8 mouse cellular contexts compared by ENCODE assay signal in the genomic region with DNA sequence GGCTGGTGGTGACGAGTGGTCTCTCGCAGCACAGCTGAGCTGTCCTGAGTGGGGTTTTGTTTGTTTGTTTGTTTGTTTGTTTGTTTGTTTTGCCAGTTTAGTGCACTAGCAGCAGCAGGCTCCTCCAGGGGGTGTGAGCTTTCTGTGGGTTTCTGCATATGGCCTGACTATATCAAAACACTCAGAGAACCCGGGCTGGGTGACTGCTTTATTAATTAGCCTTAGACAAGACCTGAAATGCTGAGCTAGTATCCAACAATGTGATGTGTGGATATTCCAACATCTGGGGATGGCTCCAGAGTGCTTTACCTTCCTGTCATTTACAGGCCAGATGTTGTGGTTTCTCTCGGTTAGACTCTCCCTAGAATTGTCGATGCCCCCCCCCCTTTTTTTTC. TPM values are rescaled to one million over a fixed set of nuclear protein-coding genes. Genes with fewer than 3 reads are reported as not detected.
DNase-seq lines count a peak whose midpoint lies in the region; ATAC-seq and TF ChIP-seq lines count a peak whose summit lies in the region.

No protein-coding gene starts in this region.

- 0 out of 2 replicates have a peak, but pooled peaks cover 4% of the 10 kb centered on the region for H3K27me3 ChIP-seq in heart, embryonic 12.5 days (replicated peaks)
- H3K27me3 ChIP-seq in G1E (ENCODE audit: insufficient read depth, low read length), result no peaks in the 10 kb centered on the region
- H3K27me3 ChIP-seq in hindbrain, embryonic 10.5 days (ENCODE audit: insufficient read depth, poor library complexity, severe bottlenecking), result peaks cover 38% of the 10 kb centered on the region
- H3K27me3 ChIP-seq in megakaryocyte, embryonic 14.5 days (replicated peaks), result peaks cover 19% of the 10 kb centered on the region

- peak overlapping the region; percentile 97 for H3K4me2 ChIP-seq in heart, embryonic 12.5 days

- H3K4me3 ChIP-seq in heart, embryonic 12.5 days, result peak overlapping the region; percentile 73
- peak overlapping the region; percentile 17; the same call in 1 of the 2 replicates for H3K4me3 ChIP-seq in G1E (ENCODE audit: low read depth, low read length)
- peak overlapping the region; percentile 80 for H3K4me3 ChIP-seq in hindbrain, embryonic 10.5 days
- H3K4me3 ChIP-seq in megakaryocyte, embryonic 14.5 days (replicated peaks), result peak overlapping the region; percentile 94

- H3K27ac ChIP-seq in heart, embryonic 12.5 days (ENCODE audit: poor library complexity, severe bottlenecking), result no peak overlapping the region
- H3K27ac ChIP-seq in hindbrain, embryonic 10.5 days, result no peak overlapping the region

- ATAC-seq in heart, embryonic 12.5 days (ENCODE audit: insufficient number of reproducible peaks, low FRiP score), result no peak; the same call in 1 of the 2 replicates
- no peak for ATAC-seq in G1E (ENCODE audit: extremely low read depth, insufficient number of reproducible peaks, low FRiP score, poor library complexity, severe bottlenecking)

- H3K4me1 ChIP-seq in heart, embryonic 12.5 days (replicated peaks), result peaks cover 8% of the 10 kb centered on the region
- no peaks in the 10 kb centered on the region for H3K4me1 ChIP-seq in G1E (ENCODE audit: insufficient read depth, low read depth, low read length)
- peaks cover 12% of the 10 kb centered on the region for H3K4me1 ChIP-seq in hindbrain, embryonic 10.5 days (replicated peaks)
- H3K4me1 ChIP-seq in megakaryocyte, embryonic 14.5 days, result peaks cover 12% of the 10 kb centered on the region

- no peaks in the 10 kb centered on the region for H3K36me3 ChIP-seq in heart, embryonic 12.5 days
- no peaks in the 10 kb centered on the region for H3K36me3 ChIP-seq in G1E (replicated peaks)
- no peaks in the 10 kb centered on the region for H3K36me3 ChIP-seq in hindbrain, embryonic 10.5 days
- H3K36me3 ChIP-seq in megakaryocyte, embryonic 14.5 days (replicated peaks; ENCODE audit: low read length), result no peaks in the 10 kb centered on the region

- no peak for DNase-seq in heart, postnatal 25 days (ENCODE audit: low spot score)
- no peak for DNase-seq in G1E (ENCODE audit: low spot score)
- no peak for DNase-seq in hindbrain, embryonic 10.5 days (ENCODE audit: low spot score)
- DNase-seq in cerebellum, postnatal 36 days, result no peak
- no peak for DNase-seq in ovary, postnatal 10 days (ENCODE audit: low spot score)
- DNase-seq in frontal cortex, adult 2 months (ENCODE audit: extremely low spot score in 1 of 2, low spot score in 1 of 2), result no peak

- 19% methylated on average over 5 of the region's 5 CpGs for WGBS in heart, embryonic 12.5 days
- WGBS in hindbrain, embryonic 10.5 days, result 23% methylated on average over 5 of the region's 5 CpGs

- H3K9ac ChIP-seq in heart, embryonic 12.5 days, result 0 out of 2 replicates have a peak overlapping the region, but pooled peaks have one; percentile 48

- no peak for TF ChIP-seq CTCF in G1E (IDR thresholded peaks at IDR 0.05; ENCODE audit: low read depth, low read length)

- intact Hi-C loops in heart, postnatal 25 days (cut with DNase I), result loop anchor here (5.0 kb wide), 1 partner anchor 249 kb away; no protein-coding TSS in a partner anchor

- peaks cover 5% of the 10 kb centered on the region for H3K9me3 ChIP-seq in heart, embryonic 12.5 days (replicated peaks)
- peaks cover 26% of the 10 kb centered on the region for H3K9me3 ChIP-seq in G1E (replicated peaks)
- peaks cover under 1% of the 10 kb centered on the region; the same call in 1 of the 2 replicates for H3K9me3 ChIP-seq in hindbrain, embryonic 10.5 days
- peaks cover 19% of the 10 kb centered on the region for H3K9me3 ChIP-seq in megakaryocyte, embryonic 14.5 days

RNA-seq across cellular contexts. Expression of gene Cyp2u1, which starts 0.3 kb away (rescaled TPM):
- 8.2 and 8.5 TPM in 2 replicates for polyA plus RNA-seq in heart, embryonic 12.5 days (2016; fragmentation: Nextera tagmentation; extraction: Ambion mirVana)
- total RNA-seq in heart, postnatal 25 days (2021), result 10 to 100 TPM; 33.7 to 34.8 TPM
- not detected in 2 replicates for total RNA-seq in G1E (2014; fragmentation: Nextera tagmentation)
- 0.05 TPM in 1 of 2 replicates, not detected in the other for total RNA-seq in G1E (2017)
- polyA plus RNA-seq in G1E (2012), result not detected in 2 replicates
- polyA plus RNA-seq in hindbrain, embryonic 10.5 days (2016; fragmentation: Nextera tagmentation; extraction: Ambion mirVana), result 0.91 and 1.5 TPM in 2 replicates
- polyA plus RNA-seq in megakaryocyte, embryonic 14.5 days (2012; ENCODE audit: insufficient read depth, low replicate concordance), result not detected in 2 replicates
- polyA plus RNA-seq in frontal cortex, adult 2 months (2012; rRNA removed), result 12.5 and 13.8 TPM in 2 replicates

RNA-seq across cellular contexts. Expression of gene Hadh, which starts 31.4 kb away (rescaled TPM):
- 142 and 151 TPM in 2 replicates for polyA plus RNA-seq in heart, embryonic 12.5 days (2016; fragmentation: Nextera tagmentation; extraction: Ambion mirVana)
- total RNA-seq in heart, postnatal 25 days (2021), result 100 to 1,000 TPM; 662 to 714 TPM
- 69.3 and 79.8 TPM in 2 replicates for total RNA-seq in G1E (2014; fragmentation: Nextera tagmentation)
- 66.7 and 72.8 TPM in 2 replicates for total RNA-seq in G1E (2017)
- polyA plus RNA-seq in G1E (2012), result 26.1 and 43.6 TPM in 2 replicates
- polyA plus RNA-seq in hindbrain, embryonic 10.5 days (2016; fragmentation: Nextera tagmentation; extraction: Ambion mirVana), result 73.1 and 81.1 TPM in 2 replicates
- polyA plus RNA-seq in megakaryocyte, embryonic 14.5 days (2012; ENCODE audit: insufficient read depth, low replicate concordance), result 6.1 and 16.7 TPM in 2 replicates
- 40.2 and 40.8 TPM in 2 replicates for polyA plus RNA-seq in frontal cortex, adult 2 months (2012; rRNA removed)

Comparison
In these comparisons a context has a peak if more than half of its experiments do, and no peak if none do; other contexts are left out.
1. H3K4me3 ChIP-seq: peak in every context shown above with its lines; median percentile 94 in megakaryocyte, embryonic 14.5 days; 80 in hindbrain, embryonic 10.5 days; 73 in heart, embryonic 12.5 days; 17 in G1E.